Mouse (Mus musculus) forebrain, embryonic 12.5 days (tissue): ENCODE data around the gene Rps6kb2. TPM values are rescaled to one million over a fixed set of nuclear protein-coding genes. Genes with fewer than 3 reads are reported as not detected.
A peak's percentile ranks its signal among the peaks of the same experiment; 100 is the strongest.

Experiments used
- ATAC-seq: fragments of 200-750 bp; cut with Nextera tagmentation; 2 replicates; pipeline ENCODE4 v1.8.0; 2017; ENCODE audit warnings: moderate TSS enrichment; ENCODE audit not compliant: low FRiP score
- H3K27ac ChIP-seq: fragments of 300-500 bp; sonication (generic); 2 replicates; pipeline ENCODE4 v1.5.1; 2016; ENCODE audit warnings: mild to moderate bottlenecking
- H3K27me3 ChIP-seq: fragments of 300-500 bp; sonication (generic); 2 replicates; pipeline ENCODE4 v1.6.1; 2016; ENCODE audit warnings: mild to moderate bottlenecking
- H3K36me3 ChIP-seq: fragments of 300-500 bp; sonication (generic); replicated peaks from 2 replicates; pipeline ENCODE4 v1.6.1; 2016; ENCODE audit warnings: mild to moderate bottlenecking
- H3K4me1 ChIP-seq: fragments of 300-500 bp; sonication (generic); 2 replicates; pipeline ENCODE4 v1.6.1; 2016
- H3K4me2 ChIP-seq: fragments of 300-500 bp; sonication (generic); 2 replicates; pipeline ENCODE4 v1.6.1; 2016; ENCODE audit warnings: mild to moderate bottlenecking, moderate library complexity
- H3K4me3 ChIP-seq: fragments of 300-500 bp; sonication (generic); replicated peaks from 2 replicates; pipeline ENCODE4 v1.5.1; 2016; ENCODE audit warnings: mild to moderate bottlenecking
- H3K9ac ChIP-seq: fragments of 300-500 bp; sonication (generic); 2 replicates; pipeline ENCODE4 v1.6.1; 2016; ENCODE audit warnings: mild to moderate bottlenecking
- H3K9me3 ChIP-seq: fragments of 300-500 bp; sonication (generic); 2 replicates; pipeline ENCODE4 v1.6.1; 2016
- whole genome bisulfite sequencing: fragments of 180-500 bp; shearing (Covaris S2); methylation state at CpG from one replicate; pipeline ENCODE4 v1.1.7; 2016; 5-methylcytosine and 5-hydroxymethylcytosine counted together
- polyA plus RNA-seq: library from polyadenylated mRNA; unstranded; fragments of >200 nt; fragmentation: Nextera tagmentation; extraction: Ambion mirVana; gene quantifications from 2 replicates; pipeline ENCODE4 v1.2.1, GENCODE M21; 2016

Rps6kb2 gene
- polyA plus RNA-seq, 1 experiment from 2014 or later = 59.5 TPM

GRCm38 (mm10) chr19:4164100-4164499, 946 bp upstream of the Rps6kb2 start:
- Histone ChIP-seq H3K27me3 (no peaks in the 10 kb centered on the region), H3K27ac (no peak overlapping the region), H3K36me3 (peaks cover 23% of the 10 kb centered on the region), H3K4me1 (peaks cover 14% of the 10 kb centered on the region), H3K9me3 (no peaks in the 10 kb centered on the region), H3K9ac (no peak overlapping the region), H3K4me3 (no peak overlapping the region), H3K4me2 (no peak overlapping the region)
- WGBS = 83% methylated on average over 3 of the region's 3 CpGs
- ATAC-seq = no peak

- Histone ChIP-seq H3K27me3 (no peaks in the 10 kb centered on the region), H3K27ac (peak overlapping the region; percentile 61), H3K4me1 (peaks cover 14% of the 10 kb centered on the region), H3K36me3 (peaks cover 28% of the 10 kb centered on the region), H3K9ac (peak overlapping the region; percentile 74), H3K9me3 (no peaks in the 10 kb centered on the region), H3K4me2 (peak overlapping the region; percentile 93), H3K4me3 (peak overlapping the region; percentile 78)
- ATAC-seq = peak; percentile 34
- WGBS = 36% methylated on average over 4 of the region's 4 CpGs
These were observed 361 bp upstream of the Rps6kb2 start for GRCm38 (mm10) chr19:4163543-4163887.

GRCm38 (mm10) chr19:4159049-4159448, 4.1 kb downstream of the Rps6kb2 start:
- H3K9ac ChIP-seq = no peak overlapping the region
- H3K9me3 ChIP-seq = no peaks in the 10 kb centered on the region
- H3K27me3 ChIP-seq = no peaks in the 10 kb centered on the region
- no peak for ATAC-seq
- H3K4me2 ChIP-seq = no peak overlapping the region
- peaks cover 58% of the 10 kb centered on the region for H3K36me3 ChIP-seq
- WGBS = 96% methylated on average over 8 of the region's 8 CpGs
- H3K4me1 ChIP-seq = peaks cover 19% of the 10 kb centered on the region
- no peak overlapping the region for H3K27ac ChIP-seq
- no peak overlapping the region for H3K4me3 ChIP-seq

GRCm38 (mm10) chr19:4156771-4157170, 6.4 kb downstream of the Rps6kb2 start:
- 91% methylated on average over 12 of the region's 12 CpGs for WGBS
- H3K36me3 ChIP-seq = peaks cover 73% of the 10 kb centered on the region
- no peak overlapping the region for H3K4me3 ChIP-seq
- no peak overlapping the region for H3K27ac ChIP-seq
- no peak overlapping the region for H3K9ac ChIP-seq
- no peaks in the 10 kb centered on the region for H3K9me3 ChIP-seq
- ATAC-seq = no peak
- H3K27me3 ChIP-seq = no peaks in the 10 kb centered on the region
- H3K4me2 ChIP-seq = no peak overlapping the region
- H3K4me1 ChIP-seq = 0 out of 2 replicates have a peak, but pooled peaks cover 5% of the 10 kb centered on the region

- H3K4me3 ChIP-seq = no peak overlapping the region
- no peaks in the 10 kb centered on the region for H3K9me3 ChIP-seq
- H3K9ac ChIP-seq = no peak overlapping the region
- H3K4me2 ChIP-seq = no peak overlapping the region
- peaks cover 5% of the 10 kb centered on the region; the same call in 1 of the 2 replicates for H3K4me1 ChIP-seq
- peaks cover 71% of the 10 kb centered on the region for H3K36me3 ChIP-seq
- no peak for ATAC-seq
- WGBS = 72% methylated on average over 20 of the region's 20 CpGs
- peak overlapping the region; percentile 1; the same call in 1 of the 2 replicates for H3K27ac ChIP-seq
- H3K27me3 ChIP-seq = no peaks in the 10 kb centered on the region
These were observed 7.0 kb downstream of the Rps6kb2 start for GRCm38 (mm10) chr19:4156073-4156579.

GRCm38 (mm10) chr19:4155223-4156072, 7.7 kb downstream of the Rps6kb2 start:
- peak overlapping the region; percentile 1; the same call in 1 of the 2 replicates for H3K27ac ChIP-seq
- H3K4me2 ChIP-seq = no peak overlapping the region
- H3K4me3 ChIP-seq = no peak overlapping the region
- 74% methylated on average over 6 of the region's 6 CpGs for WGBS
- peaks cover 72% of the 10 kb centered on the region for H3K36me3 ChIP-seq
- ATAC-seq = no peak
- no peak overlapping the region for H3K9ac ChIP-seq
- peaks cover 5% of the 10 kb centered on the region; the same call in 1 of the 2 replicates for H3K4me1 ChIP-seq
- no peaks in the 10 kb centered on the region for H3K27me3 ChIP-seq
- H3K9me3 ChIP-seq = no peaks in the 10 kb centered on the region

- Histone ChIP-seq H3K4me2 (no peak overlapping the region), H3K9me3 (no peaks in the 10 kb centered on the region), H3K36me3 (peaks cover 75% of the 10 kb centered on the region), H3K27ac (0 out of 2 replicates have a peak overlapping the region, but pooled peaks have one; percentile 1), H3K4me3 (no peak overlapping the region), H3K27me3 (no peaks in the 10 kb centered on the region), H3K4me1 (peaks cover 11% of the 10 kb centered on the region), H3K9ac (no peak overlapping the region)
- 87% methylated on average over 13 of the region's 13 CpGs for WGBS
- ATAC-seq = no peak
These were observed 8.5 kb downstream of the Rps6kb2 start for GRCm38 (mm10) chr19:4154437-4155222.

GRCm38 (mm10) chr19:4153232-4153654, 9.9 kb downstream of the Rps6kb2 start, which contains the start of gene Ptprcap:
Gene Ptprcap (plus strand): TSS chr19:4153604.
- 80% methylated on average over 11 of the region's 11 CpGs for WGBS
- ATAC-seq = no peak
- H3K27me3 ChIP-seq = no peaks in the 10 kb centered on the region
- no peak within 1 kb of the TSS for H3K4me3 ChIP-seq
- no peaks in the 10 kb centered on the region for H3K9me3 ChIP-seq
- no peak within 1 kb of the TSS for H3K27ac ChIP-seq
- peaks cover 62% of the 10 kb centered on the region for H3K36me3 ChIP-seq
- H3K4me1 ChIP-seq = peaks cover 21% of the 10 kb centered on the region
- no peak within 1 kb of the TSS for H3K9ac ChIP-seq
- no peak within 1 kb of the TSS for H3K4me2 ChIP-seq

GRCm38 (mm10) chr19:4152445-4153231, 10.5 kb downstream of the Rps6kb2 start:
- ATAC-seq = no peak
- Histone ChIP-seq H3K4me3 (no peak overlapping the region), H3K36me3 (peaks cover 55% of the 10 kb centered on the region), H3K27me3 (no peaks in the 10 kb centered on the region), H3K27ac (no peak overlapping the region), H3K9ac (no peak overlapping the region), H3K4me2 (no peak overlapping the region), H3K4me1 (peaks cover 27% of the 10 kb centered on the region), H3K9me3 (no peaks in the 10 kb centered on the region)
- WGBS = 95% methylated on average over 8 of the region's 8 CpGs

- Histone ChIP-seq H3K9me3 (no peaks in the 10 kb centered on the region), H3K4me1 (peaks cover 29% of the 10 kb centered on the region), H3K27me3 (no peaks in the 10 kb centered on the region), H3K4me2 (no peak overlapping the region), H3K9ac (no peak overlapping the region), H3K27ac (no peak overlapping the region), H3K36me3 (peaks cover 48% of the 10 kb centered on the region), H3K4me3 (no peak overlapping the region)
- no peak for ATAC-seq
- WGBS = 86% methylated on average over 5 of the region's 5 CpGs
These were observed 11.3 kb downstream of the Rps6kb2 start for GRCm38 (mm10) chr19:4151898-4152297.

- H3K9me3 ChIP-seq = no peaks in the 10 kb centered on the region
- H3K4me1 ChIP-seq = peaks cover 29% of the 10 kb centered on the region
- H3K36me3 ChIP-seq = peaks cover 44% of the 10 kb centered on the region
- no peak overlapping the region for H3K27ac ChIP-seq
- 74% methylated on average over 5 of the region's 5 CpGs for WGBS
- no peak for ATAC-seq
- H3K4me3 ChIP-seq = no peak overlapping the region
- no peak overlapping the region for H3K4me2 ChIP-seq
- H3K27me3 ChIP-seq = no peaks in the 10 kb centered on the region
- no peak overlapping the region for H3K9ac ChIP-seq
These were observed 11.7 kb downstream of the Rps6kb2 start for GRCm38 (mm10) chr19:4151488-4151860.
